Mouse (Mus musculus) bone marrow macrophage, adult 2 months (primary cell): Measurements from ENCODE around the gene Bglap3. TPM values are rescaled to one million over a fixed set of nuclear protein-coding genes. Genes with fewer than 3 reads are reported as not detected.
A peak's percentile ranks its signal among the peaks of the same experiment; 100 is the strongest.

Source experiments
- H3K27ac ChIP-seq: 2 replicates; pipeline ENCODE4 v1.5.1; 2012; ENCODE audit warnings: low read depth, low read length; ENCODE audit not compliant: insufficient read depth
- H3K4me1 ChIP-seq: 2 replicates; pipeline ENCODE4 v1.6.1; 2012; ENCODE audit warnings: low read length; ENCODE audit not compliant: control insufficient read depth, insufficient read depth
- H3K4me3 ChIP-seq: 2 replicates; pipeline ENCODE4 v1.5.1; 2012; ENCODE audit warnings: mild to moderate bottlenecking, low read length, moderate library complexity; ENCODE audit not compliant: insufficient read depth
- CTCF ChIP-seq: IDR thresholded peaks from 2 replicates; pipeline ENCODE4 v1.5.1; 2012; ENCODE audit warnings: low read depth, mild to moderate bottlenecking, low read length, moderate library complexity
- POLR2A ChIP-seq: IDR thresholded peaks from 2 replicates; pipeline ENCODE4 v1.6.1; 2012; ENCODE audit warnings: mild to moderate bottlenecking, low read depth, low read length, borderline replicate concordance
- polyA plus RNA-seq: library from polyadenylated mRNA; stranded (reverse); fragments of >200 nt; gene quantifications from 2 replicates; pipeline ENCODE4 v1.2.4, GENCODE M21; 2012; ENCODE audit not compliant: missing spikeins, insufficient read depth, insufficient read length

Gene Bglap3
- polyA plus RNA-seq, 1 experiment: not detected

GRCm38 (mm10) chr3:88354396-88355165 is 18.0 kb downstream of the Bglap3 start:
- TF ChIP-seq POLR2A (no peak), CTCF (no peak)
- H3K27ac ChIP-seq: no peak overlapping the region

GRCm38 (mm10) chr3:88352907-88353306 is 19.6 kb downstream of the Bglap3 start:
- TF ChIP-seq CTCF (no peak), POLR2A (no peak)
- no peaks in the 10 kb centered on the region for H3K4me1 ChIP-seq
- no peak overlapping the region for H3K27ac ChIP-seq
- H3K4me3 ChIP-seq: no peak overlapping the region

More at GRCm38 (mm10) chr3:88354396-88355165, 18.0 kb downstream of the Bglap3 start:
- H3K4me1 ChIP-seq: no peaks in the 10 kb centered on the region
- no peak overlapping the region for H3K4me3 ChIP-seq

GRCm38 (mm10) chr3:88350732-88351131 is 21.8 kb downstream of the Bglap3 start:
- Histone ChIP-seq H3K27ac (no peak overlapping the region), H3K4me1 (no peaks in the 10 kb centered on the region), H3K4me3 (no peak overlapping the region)
- TF ChIP-seq POLR2A: no peak
- TF ChIP-seq CTCF: no peak

GRCm38 (mm10) chr3:88339006-88339405 is 33.5 kb downstream of the Bglap3 start:
- TF ChIP-seq POLR2A (no peak), CTCF (no peak)
- peaks cover 22% of the 10 kb centered on the region for H3K4me1 ChIP-seq
- H3K4me3 ChIP-seq: no peak overlapping the region
- H3K27ac ChIP-seq: 0 out of 2 replicates have a peak overlapping the region, but pooled peaks have one; percentile 4

- Histone ChIP-seq H3K4me1 (peaks cover 23% of the 10 kb centered on the region), H3K4me3 (no peak overlapping the region), H3K27ac (no peak overlapping the region)
- TF ChIP-seq POLR2A (no peak), CTCF (no peak)
Measured at GRCm38 (mm10) chr3:88338316-88338715, 34.2 kb downstream of the Bglap3 start.

- H3K4me1 ChIP-seq: peaks cover 23% of the 10 kb centered on the region
- peak overlapping the region; percentile 57 for H3K27ac ChIP-seq
- TF ChIP-seq CTCF (no peak), POLR2A (no peak)
- H3K4me3 ChIP-seq: peak overlapping the region; percentile 36
Measured at GRCm38 (mm10) chr3:88337367-88338020, 35.0 kb downstream of the Bglap3 start.

- Histone ChIP-seq H3K4me3 (peak within 1 kb of the TSS; percentile 96), H3K27ac (peak within 1 kb of the TSS; percentile 95), H3K4me1 (peaks cover 23% of the 10 kb centered on the region)
- TF ChIP-seq POLR2A: peak; percentile 74
- TF ChIP-seq CTCF: no peak
Measured at GRCm38 (mm10) chr3:88336058-88337013, 36.2 kb downstream of the Bglap3 start, which contains the start of the genes Tmem79 and Smg5. Gene Tmem79, minus strand, starts transcription at chr3:88336148. Gene Smg5, plus strand, starts transcription at chr3:88336260.

GRCm38 (mm10) chr3:88335436-88336053 is 37.0 kb downstream of the Bglap3 start:
- TF ChIP-seq CTCF (no peak), POLR2A (no peak)
- peak overlapping the region; percentile 96 for H3K4me3 ChIP-seq
- peaks cover 21% of the 10 kb centered on the region for H3K4me1 ChIP-seq
- H3K27ac ChIP-seq: peak overlapping the region; percentile 95
